Mouse (Mus musculus) C2C12 (cell line): ENCODE results near the gene Ctnnd2.

Experiments used
- CTCF ChIP-seq: IDR thresholded peaks from one replicate; pipeline ENCODE4 v1.5.1; 2011; ENCODE audit not compliant: control insufficient read depth, insufficient read depth, insufficient read length
- FOSL1 ChIP-seq: IDR thresholded peaks from one replicate; pipeline ENCODE4 v1.8.0; 2011; ENCODE audit warnings: mild to moderate bottlenecking, low read length; ENCODE audit not compliant: poor library complexity, insufficient read depth, severe bottlenecking
- MAX ChIP-seq: IDR thresholded peaks from one replicate; pipeline ENCODE4 v1.6.1; 2011; ENCODE audit warnings: mild to moderate bottlenecking, control low read depth
- MYOD1 ChIP-seq: IDR thresholded peaks from one replicate; pipeline ENCODE4 v1.6.1; 2011; ENCODE audit warnings: low read depth; ENCODE audit not compliant: control insufficient read depth, insufficient read length
- MYOG ChIP-seq: IDR thresholded peaks from one replicate; pipeline ENCODE4 v1.6.1; 2011; ENCODE audit not compliant: control insufficient read depth, insufficient read length; ENCODE audit errors: extremely low read depth
- USF1 ChIP-seq: IDR thresholded peaks from one replicate; pipeline ENCODE4 v1.6.1; 2011; ENCODE audit warnings: low read depth, mild to moderate bottlenecking, control low read depth, moderate library complexity

DNA sequence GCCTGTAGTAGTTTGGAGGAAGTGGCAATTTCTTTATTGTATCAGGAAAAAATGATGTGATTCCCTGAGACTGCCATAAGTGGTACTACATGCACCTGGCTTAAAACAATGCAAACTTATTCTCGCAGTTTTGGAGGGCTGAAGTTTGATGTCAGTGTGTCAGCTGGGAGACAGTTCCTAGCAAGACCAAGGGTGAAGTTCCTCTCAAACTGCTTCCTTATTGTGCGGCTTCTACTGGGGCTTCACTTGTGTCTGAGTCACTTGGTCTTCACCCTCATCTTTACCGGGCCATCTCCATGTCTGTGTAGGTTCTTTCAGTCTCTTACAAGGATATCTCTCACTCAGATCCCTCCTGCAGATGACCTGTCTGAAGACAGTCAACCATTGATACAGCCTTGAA is 444.5 kb downstream of the Ctnnd2 start:
- TF ChIP-seq MYOD1, result no peak
- TF ChIP-seq CTCF, result no peak
- TF ChIP-seq MAX, result no peak
- TF ChIP-seq USF1, result no peak
- no peak for TF ChIP-seq FOSL1
- no peak for TF ChIP-seq MYOG
